Mouse (Mus musculus): ENCODE results near the gene Sppl2a.

GRCm38 (mm10) chr2:126874809-126875515 lies 58.1 kb downstream of the Sppl2a start:
- no peak for TF ChIP-seq CTCF (IDR thresholded peaks at IDR 0.05; ENCODE audit: borderline replicate concordance, extremely low read depth, insufficient read depth, insufficient read length)
- no peak for TF ChIP-seq POLR2A (IDR thresholded peaks at IDR 0.05; ENCODE audit: borderline replicate concordance, extremely low read depth, insufficient read depth, insufficient read length, poor library complexity, severe bottlenecking)

All from brain, embryonic 14.5 days (tissue).